Mouse (Mus musculus) right cerebral cortex, postnatal 36 days (tissue): ENCODE measurements around the gene Gm4884.
"Not testable (repeated sequence)": the region's sequence is repeated elsewhere in the genome, so short reads cannot be mapped to it uniquely, and the experiment has no call there.

Experiments
- DNase-seq, 2 experiments: peaks; one replicate each; pipeline ENCODE4 v3.0.0; 2022; ENCODE audit warnings: low spot score in 2 of 2, mixed read lengths in 1 of 2

The Gm4884 gene

DNA sequence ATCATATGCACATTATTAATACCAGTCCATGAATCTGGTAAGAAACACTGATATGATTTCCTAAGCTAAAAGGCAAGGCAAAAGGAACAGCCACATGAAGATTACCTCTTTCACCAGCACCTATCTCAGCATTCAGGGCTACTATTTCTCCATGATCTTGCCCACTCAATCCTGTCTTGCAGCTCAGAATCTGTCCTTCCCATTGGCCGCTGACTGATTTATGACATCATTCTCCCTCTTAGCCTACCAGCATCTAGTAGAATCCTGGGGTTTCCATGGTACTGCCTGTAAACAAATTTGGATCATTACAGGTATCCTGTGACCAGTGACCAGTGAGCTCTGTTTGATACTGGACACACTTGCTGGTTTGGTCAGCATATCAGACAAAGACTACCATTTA is at the start of gene Gm4884:
TSS of gene Gm4884 (plus strand) at position 301 of the 400 bp plus-strand sequence.
- not testable (repeated sequence) for DNase-seq

DNA sequence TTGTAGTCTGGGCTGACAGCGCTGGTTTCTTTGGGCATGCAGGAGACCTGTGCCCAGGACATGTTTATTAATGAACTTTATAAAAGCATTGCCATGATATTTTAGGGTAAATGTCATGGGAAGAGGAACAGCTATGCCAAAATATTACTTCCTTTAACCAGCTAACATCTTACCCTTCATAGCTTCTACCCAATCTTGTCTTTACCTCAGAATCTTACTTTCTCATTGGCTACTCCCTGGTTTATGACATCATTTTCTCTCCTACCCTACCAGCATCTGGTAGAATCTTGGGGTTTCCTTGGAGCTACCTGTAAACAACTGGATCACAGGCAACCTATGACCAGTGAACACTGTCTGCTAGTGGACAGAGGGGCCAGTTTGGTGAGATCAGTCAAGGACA is 45.3 kb upstream of the Gm4884 start, which contains the start of gene 4930433I11Rik:
TSS of gene 4930433I11Rik (plus strand) at position 301 of the 400 bp plus-strand sequence.
- DNase-seq, result no peak

DNA sequence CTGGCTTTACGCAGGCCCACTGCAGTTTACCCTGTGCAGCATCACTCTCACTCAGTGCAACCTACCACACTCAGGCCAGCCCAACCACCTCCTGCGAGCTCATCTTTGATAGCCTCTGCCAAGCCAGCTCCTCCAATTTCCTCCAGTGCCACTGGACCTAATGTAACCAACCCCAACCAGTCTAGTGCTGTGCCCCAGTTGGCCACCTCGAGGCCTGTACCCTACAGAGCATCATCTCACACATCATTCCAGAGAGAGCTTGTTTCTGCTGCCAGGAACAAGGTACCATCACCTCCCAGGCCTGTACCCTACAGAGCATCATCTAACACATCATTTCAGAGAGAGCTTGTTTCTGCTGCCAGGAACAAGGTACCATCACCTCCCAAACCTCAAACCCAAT is 11.5 kb downstream of the Gm4884 start:
- not testable (repeated sequence) for DNase-seq
